Mouse (Mus musculus): Measurements from ENCODE around the gene Ada. TPM values are rescaled to one million over a fixed set of nuclear protein-coding genes. Genes with fewer than 3 reads are reported as not detected.

The Ada gene
- polyA plus RNA-seq, 1 experiment from 2014 or later: 5.6 TPM

- Histone ChIP-seq H3K4me1 (ENCODE audit: control insufficient read depth, insufficient read depth, low read length) (peaks cover 4% of the 10 kb centered on the region; the same call in 1 of the 2 replicates), H3K27ac (ENCODE audit: low read depth, low read length) (no peak overlapping the region), H3K9ac (ENCODE audit: low read length) (no peak overlapping the region), H3K9me3 (ENCODE audit: control insufficient read depth, low read length) (no peaks in the 10 kb centered on the region), H3K36me3 (ENCODE audit: control insufficient read depth, insufficient read depth, low read length) (no peaks in the 10 kb centered on the region), H3K4me3 (ENCODE audit: low read depth, low read length) (no peak overlapping the region), H3K27me3 (ENCODE audit: control insufficient read depth, insufficient read depth, low read length) (peaks cover 6% of the 10 kb centered on the region), H3K4me2 (no peak overlapping the region)
- ATAC-seq (ENCODE audit: low FRiP score): no peak
- WGBS: 86% methylated on average over 10 of the region's 10 CpGs
- no peak for DNase-seq (ENCODE audit: low spot score, missing footprints)
Observed at GRCm38 (mm10) chr2:163744801-163745570, 5.1 kb downstream of the Ada start.

GRCm38 (mm10) chr2:163743357-163743756 is 6.7 kb downstream of the Ada start:
- Histone ChIP-seq H3K36me3 (ENCODE audit: control insufficient read depth, insufficient read depth, low read length) (no peaks in the 10 kb centered on the region), H3K4me1 (ENCODE audit: control insufficient read depth, insufficient read depth, low read length) (no peaks in the 10 kb centered on the region), H3K27me3 (ENCODE audit: control insufficient read depth, insufficient read depth, low read length) (peaks cover 1% of the 10 kb centered on the region), H3K4me3 (ENCODE audit: low read depth, low read length) (no peak overlapping the region), H3K9me3 (ENCODE audit: control insufficient read depth, low read length) (no peaks in the 10 kb centered on the region), H3K9ac (ENCODE audit: low read length) (no peak overlapping the region), H3K27ac (ENCODE audit: low read depth, low read length) (no peak overlapping the region), H3K4me2 (no peak overlapping the region)
- DNase-seq (ENCODE audit: low spot score, missing footprints): no peak
- ATAC-seq (ENCODE audit: low FRiP score): no peak
- WGBS: 77% methylated on average over 6 of the region's 6 CpGs

DNA sequence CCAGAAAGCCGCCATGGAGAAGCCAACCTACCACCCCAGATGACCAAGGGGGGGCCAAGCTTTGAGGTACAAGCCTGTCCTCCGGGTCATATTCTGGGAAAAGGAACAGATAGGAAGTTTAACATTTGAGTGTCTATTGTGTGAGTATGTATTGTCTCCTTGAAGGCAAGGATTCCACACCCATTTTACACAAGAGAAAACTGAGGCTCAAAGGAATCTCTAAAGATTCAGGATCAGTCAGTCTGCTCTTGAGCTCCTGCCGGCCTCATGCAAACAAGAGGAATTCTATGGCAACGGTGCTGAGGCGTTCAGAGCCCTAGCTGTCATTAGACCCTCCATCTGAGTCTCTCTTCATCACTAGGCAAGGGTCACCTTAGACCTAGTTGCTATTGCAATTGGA is 7.4 kb downstream of the Ada start:
- WGBS: 67% methylated on average over 5 of the region's 5 CpGs
- no peaks in the 10 kb centered on the region for H3K27me3 ChIP-seq (ENCODE audit: control insufficient read depth, insufficient read depth, low read length)

DNA sequence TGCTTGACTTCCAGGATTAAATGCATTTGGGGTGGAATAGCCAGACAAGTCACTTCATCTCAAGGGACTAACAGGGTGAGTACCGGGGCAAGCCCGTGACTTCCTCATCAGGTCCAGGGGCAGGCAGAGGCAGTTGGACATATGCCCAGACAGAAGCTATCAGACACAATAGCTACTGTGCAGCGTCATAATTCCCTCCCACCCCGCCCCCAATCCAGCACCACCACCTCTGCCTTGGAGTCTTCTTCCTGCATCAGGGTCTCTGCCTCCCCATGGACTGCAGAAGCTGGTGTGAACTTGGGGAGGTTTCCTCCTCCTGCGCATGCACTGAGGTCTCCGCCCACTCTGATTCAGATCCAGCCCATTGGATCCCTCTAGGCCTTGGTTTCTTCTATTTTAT is 14.1 kb downstream of the Ada start:
- H3K4me1 ChIP-seq (ENCODE audit: control insufficient read depth, insufficient read depth, low read length): no peaks in the 10 kb centered on the region
- H3K27me3 ChIP-seq (ENCODE audit: control insufficient read depth, insufficient read depth, low read length): no peaks in the 10 kb centered on the region
- ATAC-seq (ENCODE audit: low FRiP score): no peak
- H3K36me3 ChIP-seq (ENCODE audit: control insufficient read depth, insufficient read depth, low read length): no peaks in the 10 kb centered on the region
- DNase-seq (ENCODE audit: low spot score, missing footprints): no peak
- no peaks in the 10 kb centered on the region for H3K9me3 ChIP-seq (ENCODE audit: control insufficient read depth, low read length)
- no peak overlapping the region for H3K27ac ChIP-seq (ENCODE audit: low read depth, low read length)
- H3K4me2 ChIP-seq: no peak overlapping the region
- 83% methylated on average over 6 of the region's 6 CpGs for WGBS
- no peak overlapping the region for H3K4me3 ChIP-seq (ENCODE audit: low read depth, low read length)
- no peak overlapping the region for H3K9ac ChIP-seq (ENCODE audit: low read length)

More for the DNA sequence above, 7.4 kb downstream of the Ada start:
- Histone ChIP-seq H3K9me3 (ENCODE audit: control insufficient read depth, low read length) (no peaks in the 10 kb centered on the region), H3K4me3 (ENCODE audit: low read depth, low read length) (no peak overlapping the region), H3K4me2 (no peak overlapping the region), H3K9ac (ENCODE audit: low read length) (no peak overlapping the region), H3K36me3 (ENCODE audit: control insufficient read depth, insufficient read depth, low read length) (no peaks in the 10 kb centered on the region), H3K27ac (ENCODE audit: low read depth, low read length) (no peak overlapping the region), H3K4me1 (ENCODE audit: control insufficient read depth, insufficient read depth, low read length) (no peaks in the 10 kb centered on the region)
- ATAC-seq (ENCODE audit: low FRiP score) (no peak), DNase-seq (ENCODE audit: low spot score, missing footprints) (no peak)

- no peak overlapping the region for H3K4me3 ChIP-seq (ENCODE audit: low read depth, low read length)
- no peak overlapping the region for H3K4me2 ChIP-seq
- ATAC-seq (ENCODE audit: low FRiP score) (no peak), DNase-seq (ENCODE audit: low spot score, missing footprints) (no peak)
- no peaks in the 10 kb centered on the region for H3K9me3 ChIP-seq (ENCODE audit: control insufficient read depth, low read length)
- H3K27me3 ChIP-seq (ENCODE audit: control insufficient read depth, insufficient read depth, low read length): no peaks in the 10 kb centered on the region
- no peak overlapping the region for H3K9ac ChIP-seq (ENCODE audit: low read length)
- 95% methylated on average over 9 of the region's 9 CpGs for WGBS
- H3K36me3 ChIP-seq (ENCODE audit: control insufficient read depth, insufficient read depth, low read length): no peaks in the 10 kb centered on the region
- H3K27ac ChIP-seq (ENCODE audit: low read depth, low read length): no peak overlapping the region
- no peaks in the 10 kb centered on the region for H3K4me1 ChIP-seq (ENCODE audit: control insufficient read depth, insufficient read depth, low read length)
Observed at GRCm38 (mm10) chr2:163735163-163735562, 14.9 kb downstream of the Ada start.

GRCm38 (mm10) chr2:163732021-163732420 is 18.0 kb downstream of the Ada start:
- 96% methylated on average over 11 of the region's 11 CpGs for WGBS

DNA sequence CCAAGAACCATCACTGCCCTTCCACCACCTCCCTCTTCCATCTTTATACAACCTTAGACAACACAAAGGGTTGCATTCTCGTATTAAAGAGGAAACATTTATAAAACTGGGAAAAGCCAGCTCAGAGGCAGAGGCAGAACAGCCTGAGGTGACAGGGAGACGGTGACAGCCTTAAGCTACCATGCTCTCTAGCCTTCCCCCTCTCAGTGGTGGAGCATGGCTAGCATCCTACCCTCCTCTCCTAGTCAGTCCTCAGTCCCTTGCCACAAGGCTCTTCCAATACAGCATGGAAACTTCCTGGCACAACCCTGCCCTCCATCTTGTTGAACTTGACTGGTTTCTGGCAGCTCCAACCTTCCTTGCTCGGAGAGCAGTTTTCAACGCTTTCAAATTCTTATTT is 21.7 kb downstream of the Ada start:
- Histone ChIP-seq H3K9me3 (ENCODE audit: control insufficient read depth, low read length) (no peaks in the 10 kb centered on the region), H3K36me3 (ENCODE audit: control insufficient read depth, insufficient read depth, low read length) (no peaks in the 10 kb centered on the region; the same call in 1 of the 2 replicates), H3K27ac (ENCODE audit: low read depth, low read length) (no peak overlapping the region), H3K4me3 (ENCODE audit: low read depth, low read length) (no peak overlapping the region), H3K4me2 (no peak overlapping the region), H3K4me1 (ENCODE audit: control insufficient read depth, insufficient read depth, low read length) (no peaks in the 10 kb centered on the region), H3K27me3 (ENCODE audit: control insufficient read depth, insufficient read depth, low read length) (no peaks in the 10 kb centered on the region), H3K9ac (ENCODE audit: low read length) (no peak overlapping the region)
- 93% methylated on average over 4 of the region's 4 CpGs for WGBS
- ATAC-seq (ENCODE audit: low FRiP score): no peak
- no peak for DNase-seq (ENCODE audit: low spot score, missing footprints)

More at GRCm38 (mm10) chr2:163732021-163732420, 18.0 kb downstream of the Ada start:
- Histone ChIP-seq H3K4me3 (ENCODE audit: low read depth, low read length) (no peak overlapping the region), H3K9ac (ENCODE audit: low read length) (no peak overlapping the region), H3K36me3 (ENCODE audit: control insufficient read depth, insufficient read depth, low read length) (no peaks in the 10 kb centered on the region; the same call in 1 of the 2 replicates), H3K9me3 (ENCODE audit: control insufficient read depth, low read length) (no peaks in the 10 kb centered on the region), H3K4me1 (ENCODE audit: control insufficient read depth, insufficient read depth, low read length) (no peaks in the 10 kb centered on the region), H3K27ac (ENCODE audit: low read depth, low read length) (no peak overlapping the region), H3K27me3 (ENCODE audit: control insufficient read depth, insufficient read depth, low read length) (no peaks in the 10 kb centered on the region), H3K4me2 (no peak overlapping the region)
- ATAC-seq (ENCODE audit: low FRiP score) (no peak), DNase-seq (ENCODE audit: low spot score, missing footprints) (no peak)

GRCm38 (mm10) chr2:163726766-163727393 is 23.2 kb downstream of the Ada start:
- H3K9ac ChIP-seq (ENCODE audit: low read length): no peak overlapping the region
- H3K27ac ChIP-seq (ENCODE audit: low read depth, low read length): no peak overlapping the region
- H3K4me2 ChIP-seq: no peak overlapping the region
- H3K27me3 ChIP-seq (ENCODE audit: control insufficient read depth, insufficient read depth, low read length): no peaks in the 10 kb centered on the region
- no peaks in the 10 kb centered on the region for H3K4me1 ChIP-seq (ENCODE audit: control insufficient read depth, insufficient read depth, low read length)
- no peak overlapping the region for H3K4me3 ChIP-seq (ENCODE audit: low read depth, low read length)
- 78% methylated on average over 5 of the region's 5 CpGs for WGBS
- H3K36me3 ChIP-seq (ENCODE audit: control insufficient read depth, insufficient read depth, low read length): peaks cover 2% of the 10 kb centered on the region; the same call in 1 of the 2 replicates
- no peak for DNase-seq (ENCODE audit: low spot score, missing footprints)
- no peak for ATAC-seq (ENCODE audit: low FRiP score)
- no peaks in the 10 kb centered on the region for H3K9me3 ChIP-seq (ENCODE audit: control insufficient read depth, low read length)

GRCm38 (mm10) chr2:163722550-163722949 is 27.5 kb downstream of the Ada start:
- no peak overlapping the region for H3K9ac ChIP-seq (ENCODE audit: low read length)
- no peaks in the 10 kb centered on the region for H3K4me1 ChIP-seq (ENCODE audit: control insufficient read depth, insufficient read depth, low read length)
- H3K9me3 ChIP-seq (ENCODE audit: control insufficient read depth, low read length): no peaks in the 10 kb centered on the region
- DNase-seq (ENCODE audit: low spot score, missing footprints): no peak
- H3K27me3 ChIP-seq (ENCODE audit: control insufficient read depth, insufficient read depth, low read length): no peaks in the 10 kb centered on the region
- no peak overlapping the region for H3K4me2 ChIP-seq
- peaks cover 4% of the 10 kb centered on the region; the same call in 1 of the 2 replicates for H3K36me3 ChIP-seq (ENCODE audit: control insufficient read depth, insufficient read depth, low read length)
- WGBS: 91% methylated on average over 7 of the region's 7 CpGs
- no peak overlapping the region for H3K27ac ChIP-seq (ENCODE audit: low read depth, low read length)
- ATAC-seq (ENCODE audit: low FRiP score): no peak
- no peak overlapping the region for H3K4me3 ChIP-seq (ENCODE audit: low read depth, low read length)

Measured in midbrain, embryonic 11.5 days (tissue).